Mouse (Mus musculus) erythroblast, embryonic 14.5 days (primary cell): Measurements from ENCODE around the gene Adamtsl1.

Experiments used
- GATA1 ChIP-seq: IDR thresholded peaks from 2 replicates; pipeline ENCODE4 v1.6.1; 2012; ENCODE audit warnings: low read length, inconsistent platforms, mixed read lengths
- TAL1 ChIP-seq: IDR thresholded peaks from 3 replicates; pipeline ENCODE4 v1.6.1; 2012; ENCODE audit warnings: low read length, inconsistent platforms, mixed read lengths

GRCm38 (mm10) chr4:86352121-86352520, 838.1 kb downstream of the Adamtsl1 start:
- TF ChIP-seq GATA1: no peak
- TF ChIP-seq TAL1: no peak
